Mouse (Mus musculus): ENCODE results near the gene Tesk2.
"Not testable (repeated sequence)": the region's sequence is repeated elsewhere in the genome, so short reads cannot be mapped to it uniquely, and the experiment has no call there.

Tesk2 gene

DNA sequence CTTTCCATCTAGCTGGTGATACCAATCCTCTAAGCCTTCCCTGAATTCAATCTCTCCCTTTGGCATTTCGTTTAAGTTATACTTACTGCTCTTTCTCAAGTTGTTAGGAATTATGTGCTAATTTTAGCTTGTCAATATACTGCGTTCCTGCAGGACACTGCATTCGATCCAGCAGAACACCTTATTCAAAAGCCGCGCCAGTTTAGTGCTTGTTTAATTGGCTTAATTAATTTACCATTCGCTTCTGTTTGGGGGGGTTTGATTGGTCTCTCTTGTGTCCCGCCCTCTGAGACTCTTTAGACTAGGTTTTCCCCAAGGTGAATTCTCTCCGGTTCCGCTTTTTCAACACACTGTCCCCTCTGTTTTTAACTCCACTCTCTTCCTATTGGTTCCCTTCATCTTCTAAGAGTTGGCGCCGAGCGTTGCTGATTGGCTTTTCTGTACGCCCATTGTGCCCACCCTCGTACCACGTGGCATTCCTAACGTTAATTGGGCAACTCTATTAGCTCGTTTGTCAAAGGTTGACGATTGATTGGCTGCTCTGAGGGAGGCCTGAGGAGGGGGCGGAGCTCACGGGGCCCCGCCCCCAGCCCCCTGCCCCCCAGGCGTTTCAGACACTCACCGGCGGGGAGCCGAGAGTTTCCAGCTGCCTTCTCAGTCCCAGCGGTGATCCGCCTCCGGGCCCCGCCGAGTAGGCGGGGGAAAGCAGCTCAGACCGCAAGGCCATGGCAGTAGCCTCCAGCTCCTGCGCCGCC lies at the start of gene Tesk2:
Tesk2 (plus strand) TSS at position 606 of the 755 bp plus-strand sequence.
- in situ Hi-C loops (cut with MboI, MseI): no loop called here

DNA sequence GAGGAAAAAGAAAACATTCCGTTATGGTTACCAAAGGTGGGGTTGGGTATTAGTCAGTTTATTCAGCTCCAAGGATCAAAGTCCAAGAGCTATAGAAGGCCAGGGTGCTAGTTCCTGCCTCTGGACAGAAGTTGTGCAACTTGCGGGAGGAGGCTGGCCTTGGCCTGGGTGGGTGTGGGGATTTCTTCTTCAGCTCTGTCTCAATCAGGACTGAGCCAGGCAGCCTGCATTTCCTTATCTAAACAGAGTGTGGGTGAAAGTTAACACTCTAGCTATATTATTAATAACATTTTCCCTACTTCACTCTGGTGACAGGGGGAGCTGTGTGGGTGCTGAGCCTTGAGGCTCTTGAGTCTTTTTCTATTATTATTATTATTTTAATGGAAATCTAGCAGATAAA lies 48.0 kb upstream of the Tesk2 start:
- in situ Hi-C loops (cut with MboI, MseI): no loop called here

DNA sequence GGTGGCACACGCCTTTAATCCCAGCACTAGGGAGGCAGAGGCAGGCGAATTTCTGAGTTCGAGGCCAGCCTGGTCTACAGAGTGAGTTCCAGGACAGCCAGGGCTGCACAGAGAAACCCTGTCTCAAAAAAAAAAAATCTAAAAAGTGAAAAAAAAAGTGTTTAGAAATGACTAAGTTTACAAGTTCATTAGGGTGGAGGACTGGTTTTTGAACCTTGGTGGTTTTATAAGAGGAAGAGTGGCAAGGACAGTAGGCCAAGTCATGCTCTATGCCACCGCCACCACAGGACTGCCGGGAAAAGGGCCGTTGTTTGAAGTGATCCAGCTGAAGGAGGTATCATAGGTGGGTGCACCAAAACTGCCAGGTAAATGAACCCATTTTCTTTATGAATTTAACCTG lies 46.0 kb upstream of the Tesk2 start:
- in situ Hi-C loops (cut with MboI, MseI): not testable (repeated sequence)

DNA sequence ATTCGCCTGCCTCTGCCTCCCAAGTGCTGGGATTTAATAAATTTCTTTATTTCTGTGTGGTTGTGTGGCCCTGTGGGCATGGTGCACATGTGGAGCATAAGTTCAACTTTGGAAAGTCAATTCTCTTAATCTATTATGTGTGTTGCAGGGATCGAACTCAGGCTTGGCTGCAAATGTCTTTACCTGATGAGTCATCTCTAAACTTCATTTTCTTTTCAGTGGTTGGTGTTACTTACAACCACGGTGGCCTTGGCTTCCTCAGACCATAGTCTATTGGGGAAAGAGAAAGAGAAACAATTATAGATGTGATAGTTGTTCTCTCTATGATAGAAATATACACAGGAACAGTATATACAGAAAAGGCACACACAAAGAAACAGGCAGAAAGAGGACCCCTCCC lies 44.7 kb upstream of the Tesk2 start:
- in situ Hi-C loops (cut with MboI, MseI): no loop called here

DNA sequence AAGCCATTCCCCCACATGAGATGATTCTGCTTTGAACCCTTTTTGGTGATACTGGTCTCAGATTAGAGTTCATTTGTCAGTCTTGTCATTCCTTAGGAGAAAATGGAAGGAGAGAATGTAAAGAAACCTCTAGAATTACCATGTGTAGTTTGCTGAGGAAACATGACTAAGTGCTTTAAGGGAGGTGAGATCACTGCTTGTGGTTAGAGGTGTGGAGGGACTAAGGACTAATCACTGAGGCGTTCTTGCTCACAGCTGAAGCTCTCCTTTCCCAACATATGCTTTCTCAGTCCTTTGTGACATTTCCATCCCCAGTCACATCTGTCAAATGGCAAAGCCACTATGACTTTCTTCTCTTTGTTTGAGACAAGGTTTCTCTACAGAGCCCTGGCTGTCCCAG lies 42.9 kb upstream of the Tesk2 start:
- in situ Hi-C loops (cut with MboI, MseI): no loop called here

DNA sequence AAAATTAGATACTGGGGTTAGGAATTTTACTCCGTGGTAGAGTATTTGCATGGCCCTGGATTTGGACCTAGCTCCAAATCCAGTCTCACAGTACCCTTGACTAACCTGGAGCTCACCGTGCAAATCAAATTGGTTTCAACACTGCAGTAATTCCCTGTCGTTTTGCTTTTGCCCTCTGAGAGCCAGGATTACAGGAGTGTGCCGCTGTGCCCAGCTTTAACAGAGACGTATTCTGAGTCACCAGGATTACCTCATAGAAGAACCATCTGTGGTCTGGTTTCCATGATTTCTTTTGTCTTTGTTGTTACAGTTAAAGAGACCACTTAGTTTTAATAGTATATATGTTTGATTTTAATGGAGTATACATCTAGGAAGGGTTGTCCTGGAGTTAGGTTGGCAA lies 41.6 kb upstream of the Tesk2 start:
- in situ Hi-C loops (cut with MboI, MseI): no loop called here

DNA sequence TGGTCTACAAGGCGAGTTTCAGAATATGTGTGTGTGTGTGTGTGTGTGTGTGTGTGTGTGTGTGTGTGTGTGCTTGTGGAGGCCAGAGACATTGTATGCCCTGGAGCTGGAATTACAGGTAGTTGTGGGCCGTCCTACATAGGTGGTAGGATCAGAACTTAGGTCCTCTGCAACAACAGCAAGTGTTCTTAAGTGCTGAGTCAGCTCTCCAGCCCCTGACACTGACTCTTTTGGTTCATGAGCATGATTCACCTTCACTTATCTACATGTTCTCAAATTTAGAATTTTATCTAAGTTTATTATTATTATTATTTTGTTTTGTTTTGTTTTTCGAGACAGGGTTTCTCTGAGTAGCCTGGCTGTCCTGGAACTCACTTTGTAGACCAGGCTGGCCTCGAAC lies 40.2 kb upstream of the Tesk2 start:
- in situ Hi-C loops (cut with MboI, MseI): not testable (repeated sequence)

DNA sequence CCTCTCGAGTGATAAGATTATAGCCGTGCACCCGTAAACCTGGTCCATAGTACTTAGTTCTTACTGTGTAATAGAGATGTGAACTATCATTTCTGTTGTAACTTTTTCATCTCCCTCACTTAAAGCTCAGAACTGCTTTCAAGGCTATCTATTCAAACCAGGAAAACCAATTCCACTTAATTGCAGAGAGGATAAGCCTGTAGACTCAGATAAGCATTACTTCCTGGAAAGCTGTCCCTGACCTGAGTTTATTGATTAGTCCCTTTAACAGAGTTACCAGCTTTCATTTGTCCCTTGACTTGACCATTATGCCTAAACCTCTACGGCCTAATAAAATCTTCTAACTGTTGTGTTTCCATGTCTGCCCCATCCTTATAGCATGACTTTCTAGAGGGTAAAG lies 36.8 kb upstream of the Tesk2 start:
- in situ Hi-C loops (cut with MboI, MseI): no loop called here

DNA sequence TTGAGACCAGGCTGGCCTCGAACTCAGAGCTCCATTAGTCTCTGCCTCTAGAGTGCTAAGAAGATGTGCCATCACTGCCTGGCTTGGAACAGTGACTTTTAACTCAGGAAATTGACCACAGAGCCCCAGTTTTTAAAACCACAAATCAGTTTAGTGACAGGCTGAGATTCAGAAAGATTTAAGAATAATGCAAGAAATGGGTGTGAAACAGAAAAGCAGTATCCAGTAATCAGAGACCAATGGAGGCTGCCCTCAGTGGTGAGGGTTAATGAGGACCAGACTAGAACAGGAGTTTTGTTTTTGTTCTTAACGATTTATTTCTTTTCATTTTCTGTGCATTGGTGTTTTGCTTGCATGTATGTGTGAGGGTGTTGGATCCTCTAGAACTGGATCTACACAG lies 36.1 kb upstream of the Tesk2 start:
- in situ Hi-C loops (cut with MboI, MseI): no loop called here

DNA sequence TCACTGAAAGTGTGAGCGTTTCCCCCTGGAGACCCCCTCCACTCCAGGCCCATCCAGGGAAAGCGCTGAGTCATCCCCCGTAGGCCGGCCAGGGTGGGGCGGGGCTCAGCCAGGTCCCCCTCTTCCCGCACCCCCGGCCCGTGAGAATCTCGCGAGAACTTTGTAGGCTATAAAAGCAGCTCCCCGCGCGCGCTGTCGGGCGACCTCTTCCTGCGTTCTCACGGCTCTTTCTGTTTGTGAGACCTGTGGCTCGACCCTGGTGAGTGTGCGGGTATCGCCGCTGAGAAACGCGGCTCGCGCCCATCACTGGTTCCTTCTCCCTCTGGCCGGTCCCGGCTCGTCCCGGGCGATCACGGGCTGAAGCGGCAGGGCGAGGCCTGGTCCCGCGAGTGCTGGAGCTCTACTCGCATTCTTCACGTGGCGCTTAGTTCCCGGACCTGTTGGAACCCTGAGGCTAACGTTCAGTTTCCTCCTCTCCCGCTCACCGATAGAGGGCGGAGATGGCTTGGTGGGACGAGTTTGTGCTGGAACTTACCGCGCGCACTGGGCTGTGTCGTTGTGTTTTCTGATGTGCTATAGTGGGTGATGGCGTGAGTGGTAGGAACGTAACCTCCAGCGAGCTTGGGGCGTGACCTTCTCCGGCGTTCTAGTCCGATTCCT lies 35.2 kb upstream of the Tesk2 start, which contains the start of gene Prdx1:
Prdx1 (plus strand) TSS at position 143 of the 660 bp plus-strand sequence.
- in situ Hi-C loops (cut with MboI, MseI): no loop called here

DNA sequence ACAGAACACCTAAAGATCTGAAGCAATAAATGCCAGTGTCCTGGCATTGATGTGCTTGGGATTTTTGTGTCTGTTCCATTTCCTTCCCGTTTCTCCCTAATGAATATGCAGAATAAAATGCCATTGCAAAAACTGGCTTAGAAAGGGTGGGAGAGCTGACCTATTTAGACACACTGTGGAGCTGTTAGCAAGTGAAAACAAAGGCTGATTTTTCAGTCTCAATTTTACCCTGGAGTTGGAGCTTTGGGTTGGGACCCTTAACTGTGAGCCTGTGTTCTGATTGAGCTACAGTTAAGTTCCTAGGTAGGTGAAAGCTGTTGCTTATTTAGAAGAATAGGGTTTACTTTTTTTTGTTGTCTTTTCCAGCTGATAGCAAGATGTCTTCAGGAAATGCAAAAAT lies 33.7 kb upstream of the Tesk2 start:
- in situ Hi-C loops (cut with MboI, MseI): no loop called here

DNA sequence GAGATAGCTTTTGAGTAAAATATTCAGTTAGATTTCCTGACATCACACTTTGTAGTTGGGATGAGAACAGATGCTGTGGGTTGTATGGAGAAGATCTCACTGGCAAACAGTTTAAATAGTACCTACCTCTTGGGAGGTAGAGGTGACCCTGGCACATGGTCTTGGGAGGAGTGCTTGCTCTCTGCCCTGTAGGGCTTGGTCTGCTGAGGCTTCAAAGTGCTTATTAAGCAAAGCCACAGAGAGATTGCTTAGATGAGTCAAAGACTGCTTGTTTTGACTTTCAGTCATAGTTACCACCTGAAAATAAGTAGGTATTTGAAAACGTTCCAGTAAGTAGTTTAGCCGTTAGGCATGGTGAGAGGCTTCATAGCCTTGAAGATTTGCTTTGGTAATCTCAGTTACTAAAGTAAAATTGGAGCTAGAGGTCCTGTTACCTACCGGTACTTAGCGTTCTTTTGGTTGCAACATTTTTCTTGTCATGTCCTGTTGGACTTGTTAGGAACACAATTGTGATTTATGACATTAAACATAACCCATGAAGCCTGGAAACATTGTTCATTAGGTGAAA lies 31.4 kb upstream of the Tesk2 start:
- in situ Hi-C loops (cut with MboI, MseI): no loop called here

DNA sequence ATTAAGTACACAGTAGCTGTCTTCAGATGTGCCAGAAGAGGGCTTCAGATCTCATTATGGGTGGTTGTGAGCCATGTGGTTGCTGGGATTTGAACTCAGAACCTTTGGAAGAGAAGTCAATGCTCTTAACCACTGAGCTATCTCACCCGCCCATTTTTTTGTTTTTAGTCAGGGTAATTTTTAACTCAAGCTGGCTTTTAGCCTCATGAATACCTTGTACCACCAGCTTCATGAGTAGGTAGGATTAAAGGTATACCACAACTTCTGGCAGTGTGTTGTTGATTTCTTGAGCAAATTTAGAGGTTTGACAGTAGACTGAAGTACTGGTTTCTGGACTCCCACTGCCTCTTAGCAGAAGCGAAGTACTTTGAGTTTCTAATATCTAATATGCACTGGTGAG lies 28.6 kb upstream of the Tesk2 start:
- in situ Hi-C loops (cut with MboI, MseI): loop anchor here (5.0 kb wide), 1 partner anchor 50 kb away; no protein-coding TSS in a partner anchor

DNA sequence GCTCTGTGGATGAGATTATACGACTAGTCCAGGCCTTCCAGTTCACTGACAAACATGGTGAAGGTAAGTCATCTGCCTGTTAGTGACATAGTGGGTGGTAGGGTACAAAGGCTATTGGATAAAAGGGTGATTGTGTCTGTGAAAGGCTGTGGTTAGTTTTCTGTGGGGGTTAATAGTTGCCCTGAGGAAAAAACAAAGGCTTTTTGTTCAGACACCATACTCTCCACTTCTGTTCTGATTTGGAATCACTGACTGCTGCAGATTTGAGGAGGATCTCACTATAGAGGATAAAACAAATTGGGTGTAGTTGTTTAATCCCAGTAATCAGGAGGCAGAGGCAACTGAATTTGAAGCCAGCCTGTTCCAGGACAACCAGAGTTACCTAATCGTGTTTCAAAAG lies 27.0 kb upstream of the Tesk2 start:
- in situ Hi-C loops (cut with MboI, MseI): loop anchor here (5.0 kb wide), 1 partner anchor 51 kb away; no protein-coding TSS in a partner anchor

DNA sequence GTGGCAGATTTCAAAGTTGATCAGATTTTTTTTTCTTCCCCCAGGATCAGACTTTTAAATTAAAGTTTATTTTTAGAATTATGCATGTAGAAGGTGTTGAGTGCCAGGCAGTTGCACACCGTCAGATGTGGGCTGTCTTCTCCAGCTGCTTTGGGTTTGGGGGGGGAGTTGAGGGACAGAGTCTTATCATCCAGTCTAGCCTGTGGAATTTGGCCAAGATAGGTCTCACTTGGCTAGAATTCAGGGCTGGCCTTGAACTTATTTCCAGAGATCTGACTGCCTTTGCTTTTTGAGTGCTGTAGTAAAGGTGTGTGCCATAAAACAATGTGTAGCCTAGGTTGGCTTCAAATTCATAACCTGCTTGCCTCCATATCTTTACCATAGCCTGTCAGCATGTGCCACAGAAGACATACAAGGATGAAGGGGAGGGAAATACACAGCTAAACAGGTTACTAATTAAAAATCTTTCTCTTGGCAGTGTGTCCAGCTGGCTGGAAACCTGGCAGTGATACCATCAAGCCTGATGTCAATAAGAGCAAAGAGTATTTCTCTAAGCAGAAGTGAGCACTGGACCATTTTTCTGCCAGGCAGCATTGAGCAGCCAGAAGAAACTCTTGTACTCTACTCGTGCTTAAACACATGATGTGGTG lies 21.9 kb upstream of the Tesk2 start:
- in situ Hi-C loops (cut with MboI, MseI): loop anchor here (5.0 kb wide), 1 partner anchor 102 kb away; the partner anchor contains the start of gene Ccdc17

DNA sequence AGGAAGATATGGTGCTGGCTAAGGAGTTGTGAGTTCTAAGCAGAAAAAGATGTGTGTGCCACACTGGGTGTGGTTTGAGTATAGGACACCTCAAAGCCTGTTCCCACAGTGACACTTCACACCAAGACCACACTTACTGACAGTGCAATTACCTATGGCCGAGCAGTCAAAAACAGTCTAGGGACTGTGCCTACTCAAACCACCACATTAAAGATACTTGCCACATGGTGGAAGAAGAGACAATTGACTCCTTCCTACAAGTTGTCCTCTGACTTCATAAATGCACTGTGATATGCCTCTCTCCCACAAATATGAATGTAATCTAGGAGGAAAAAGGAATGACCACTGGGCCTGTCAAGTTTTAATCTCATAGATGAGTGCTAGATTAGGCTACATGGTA lies 19.8 kb upstream of the Tesk2 start:
- in situ Hi-C loops (cut with MboI, MseI): loop anchor here (10.0 kb wide), 1 partner anchor 294 kb away; the partner anchor contains the start of genes Hectd3 and Urod

DNA sequence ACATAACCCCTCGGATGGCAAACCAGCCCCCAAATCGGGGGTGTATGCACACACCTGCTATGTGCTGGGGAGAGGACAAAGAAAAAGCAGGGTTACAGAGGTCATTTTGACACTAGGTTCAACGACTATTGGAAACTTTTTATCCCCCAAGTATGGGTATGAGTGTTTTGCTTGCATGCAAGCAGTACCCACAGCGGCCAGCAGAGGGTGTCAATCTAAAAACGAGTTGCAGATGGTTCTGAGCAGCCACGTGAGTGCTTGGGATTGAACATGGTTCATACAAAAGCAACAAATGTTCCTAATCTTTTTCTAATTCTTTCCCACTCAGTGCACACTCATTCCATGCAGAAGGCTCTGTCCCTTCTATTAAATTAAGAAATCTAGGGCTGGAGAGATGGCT lies 16.9 kb upstream of the Tesk2 start:
- in situ Hi-C loops (cut with MboI, MseI): loop anchor here (10.0 kb wide), 1 partner anchor 291 kb away; the partner anchor contains the start of genes Hectd3 and Urod

DNA sequence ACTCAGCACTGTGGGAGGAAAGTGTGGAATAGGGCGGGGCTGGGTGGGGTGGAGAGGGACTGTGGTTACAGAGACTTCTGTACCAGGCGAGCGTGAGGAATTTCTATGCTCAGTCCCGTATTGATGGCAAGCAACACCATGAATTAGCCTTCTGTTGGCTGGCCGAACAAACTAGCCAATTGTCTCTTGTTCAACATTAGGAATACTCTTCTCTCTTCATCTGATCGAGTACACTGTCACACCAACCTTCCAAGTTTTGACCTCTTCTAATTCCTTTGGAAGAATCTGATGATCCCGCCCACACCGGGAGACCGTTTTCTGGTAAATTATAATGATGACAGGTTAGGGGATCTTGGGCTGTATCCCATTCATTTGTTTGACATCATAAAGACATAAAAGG lies 13.1 kb upstream of the Tesk2 start:
- in situ Hi-C loops (cut with MboI, MseI): loop anchor here (5.0 to 10.0 kb wide), 2 partner anchors 50 to 287 kb away; partner anchors contain the start of genes Hectd3 and Urod

DNA sequence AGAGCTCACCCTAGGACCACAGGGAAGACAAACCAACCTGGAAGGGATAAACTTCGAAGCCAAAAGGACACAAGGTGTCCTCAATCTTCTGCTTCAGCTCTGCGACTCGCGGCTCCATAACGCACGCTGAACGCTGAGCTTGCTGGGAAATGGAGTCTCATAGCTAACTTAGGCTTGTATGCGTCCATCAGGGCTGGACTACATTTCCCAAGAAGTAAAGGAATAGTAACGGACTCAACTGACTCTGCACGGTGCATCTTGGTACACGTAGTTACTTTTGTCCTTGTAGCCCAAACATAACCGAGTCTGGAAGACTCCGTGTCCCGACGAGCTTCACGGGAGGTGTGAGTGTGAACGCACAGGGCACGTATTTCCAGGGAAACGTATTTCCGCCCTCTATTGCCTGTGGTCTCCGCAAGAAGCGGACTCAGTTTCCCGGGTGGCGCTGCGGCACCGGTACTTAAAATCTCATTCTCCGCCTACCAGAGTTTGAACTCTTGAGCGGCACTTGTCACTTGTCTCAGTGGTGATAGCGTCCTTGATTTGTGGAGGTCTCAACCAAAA lies 12.5 kb upstream of the Tesk2 start, which contains the start of the genes Mmachc and Ccdc163:
Mmachc (minus strand) TSS at position 206 of the 564 bp plus-strand sequence.
Ccdc163 (plus strand) TSS at position 309 of the 564 bp plus-strand sequence.
- in situ Hi-C loops (cut with MboI, MseI): loop anchor here (5.0 to 10.0 kb wide), 2 partner anchors 51 to 287 kb away; partner anchors contain the start of genes Hectd3 and Urod

DNA sequence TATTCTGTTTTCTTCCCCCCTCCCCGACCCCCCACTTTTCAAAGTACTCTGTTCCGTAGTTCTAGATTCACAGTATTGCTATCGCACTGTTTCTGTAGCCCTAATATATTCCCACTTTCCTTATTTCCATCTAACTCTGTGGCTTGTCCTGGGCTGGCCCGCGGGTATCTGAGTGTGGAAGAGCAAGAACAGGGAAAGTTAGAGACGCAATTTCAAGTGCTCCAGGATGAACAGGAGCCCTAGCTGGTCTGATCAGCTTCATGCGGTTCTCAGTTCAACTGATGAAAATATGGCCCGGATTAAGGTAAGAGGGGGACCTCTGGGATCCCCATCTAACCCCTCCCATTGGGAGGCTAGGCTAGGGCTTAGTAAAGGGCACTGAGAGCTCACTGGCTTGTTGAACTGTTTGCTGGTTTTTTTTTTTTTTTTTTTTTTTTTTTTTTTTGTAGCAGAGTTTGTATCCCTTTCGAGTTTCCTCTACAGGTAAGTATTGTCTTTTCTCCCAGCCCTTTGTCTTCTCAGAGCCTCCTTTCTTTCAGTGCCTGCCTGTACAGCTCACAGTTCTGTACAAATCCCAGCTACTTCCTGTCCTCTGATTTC lies 11.9 kb upstream of the Tesk2 start:
- in situ Hi-C loops (cut with MboI, MseI): loop anchor here (5.0 to 10.0 kb wide), 2 partner anchors 52 to 286 kb away; partner anchors contain the start of genes Hectd3 and Urod

DNA sequence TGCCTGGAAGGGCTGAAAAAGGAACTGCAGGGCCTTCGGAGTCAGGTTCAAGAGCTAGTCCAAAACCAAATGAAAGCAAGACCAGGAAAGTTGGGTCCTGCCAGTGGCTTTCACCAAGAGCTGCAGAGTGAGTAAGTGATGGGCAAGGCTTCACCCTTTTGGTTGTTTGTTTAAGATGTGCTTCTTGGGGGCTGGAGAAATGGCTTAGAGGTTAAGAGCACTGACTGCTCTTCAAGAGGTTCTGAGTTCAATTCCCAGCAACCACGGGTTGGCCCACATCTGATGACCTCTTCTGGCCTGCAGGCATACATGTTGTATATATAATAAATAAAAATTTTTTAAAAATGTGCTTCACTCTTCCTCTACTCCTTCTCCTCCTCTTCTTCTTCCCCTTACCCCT lies 10.6 kb upstream of the Tesk2 start:
- in situ Hi-C loops (cut with MboI, MseI): no loop called here
